Mouse (Mus musculus): Measurements from ENCODE around the gene Slc22a12. TPM values are rescaled to one million over a fixed set of nuclear protein-coding genes. Genes with fewer than 3 reads are reported as not detected.

The Slc22a12 gene
- total and polyA plus RNA-seq, 3 experiments = 0.17 to 1.2 (median 0.94) TPM

- no peak overlapping the region for H3K27ac ChIP-seq (ENCODE audit: insufficient read depth, low read depth)
- dilution Hi-C loops (cut with MboI; ENCODE audit: extremely low pct_ligation_motif_present, extremely low pct_unique_long_range_greater_than_20kb, low sequenced_read_pairs) (no loop called here), in situ Hi-C loops (cut with MboI; ENCODE audit: low pct_ligation_motif_present, low pct_unique_long_range_greater_than_20kb, low sequenced_read_pairs) (no loop called here)
- H3K79me2 ChIP-seq (replicated peaks; ENCODE audit: control insufficient read depth, extremely low read depth, insufficient read depth, poor library complexity, severe bottlenecking) = no peaks in the 10 kb centered on the region
- TF ChIP-seq SIN3A (IDR thresholded peaks at IDR 0.05; ENCODE audit: low read length) (no peak), NRF1 (IDR thresholded peaks at IDR 0.05; ENCODE audit: low read depth, low read length) (no peak), USF2 (conservative IDR thresholded peaks at IDR 0.05; ENCODE audit: low read depth, low read length) (no peak), ZC3H11A (IDR thresholded peaks at IDR 0.05; ENCODE audit: low read depth, low read length) (no peak), CHD2 (IDR thresholded peaks at IDR 0.05; ENCODE audit: low read length) (no peak), ETS1 (conservative IDR thresholded peaks at IDR 0.05; ENCODE audit: low read depth, low read length) (no peak), MAZ (IDR thresholded peaks at IDR 0.05; ENCODE audit: low read depth, low read length) (no peak), GABPA (IDR thresholded peaks at IDR 0.05; ENCODE audit: insufficient replicate concordance, low read depth, low read length) (no peak), ELF1 (IDR thresholded peaks at IDR 0.05; ENCODE audit: low read depth, low read length) (no peak), MAFK (IDR thresholded peaks at IDR 0.05; ENCODE audit: insufficient replicate concordance, low read length) (no peak), USF1 (IDR thresholded peaks at IDR 0.05; ENCODE audit: low read depth, low read length) (no peak), MYC (IDR thresholded peaks at IDR 0.05; ENCODE audit: low read depth, low read length) (no peak), POLR2A (IDR thresholded peaks at IDR 0.05; ENCODE audit: low read depth, low read length) (no peak), MAX (IDR thresholded peaks at IDR 0.05; ENCODE audit: low read length) (no peak), RCOR1 (conservative IDR thresholded peaks at IDR 0.05; ENCODE audit: low read depth, low read length) (no peak), JUN (IDR thresholded peaks at IDR 0.05; ENCODE audit: insufficient read depth, low read depth, low read length) (no peak)
- H3K9ac ChIP-seq (ENCODE audit: insufficient read depth, low read depth) = no peak overlapping the region
- no peaks in the 10 kb centered on the region for H3K36me3 ChIP-seq (replicated peaks in 1 of 2; ENCODE audit: control insufficient read depth in 1 of 2, insufficient read depth in 1 of 2, low read length in 1 of 2)
- H3K4me1 ChIP-seq (ENCODE audit: control insufficient read depth in 1 of 2, insufficient read depth in 2 of 2) = peaks cover 22 to 74% of the 10 kb centered on the region in 2 experiments
- no peaks in the 10 kb centered on the region for H3K27me3 ChIP-seq (replicated peaks)
- no peak overlapping the region for H3K4me3 ChIP-seq (replicated peaks in 1 of 3; ENCODE audit: low read depth in 2 of 3, low read length in 2 of 3, poor library complexity in 1 of 3)
- no peaks in the 10 kb centered on the region for H3K9me3 ChIP-seq (replicated peaks; ENCODE audit: low read length)
- no peak for DNase-seq (ENCODE audit: extremely low read depth)
- no peak overlapping the region for H3K4me2 ChIP-seq (ENCODE audit: insufficient read depth, low read depth, poor library complexity, severe bottlenecking)
These were observed 28.6 kb upstream of the Slc22a12 start for GRCm38 (mm10) chr19:6571476-6571875.

GRCm38 (mm10) chr19:6569561-6569960 is 26.7 kb upstream of the Slc22a12 start:
- Histone ChIP-seq H3K27me3 (replicated peaks) (no peaks in the 10 kb centered on the region), H3K36me3 (replicated peaks in 1 of 2; ENCODE audit: control insufficient read depth in 1 of 2, insufficient read depth in 1 of 2, low read length in 1 of 2) (no peaks in the 10 kb centered on the region)
- dilution Hi-C loops (cut with MboI; ENCODE audit: extremely low pct_ligation_motif_present, extremely low pct_unique_long_range_greater_than_20kb, low sequenced_read_pairs) = no loop called here

More at GRCm38 (mm10) chr19:6569561-6569960, 26.7 kb upstream of the Slc22a12 start:
- in situ Hi-C loops (cut with MboI; ENCODE audit: low pct_ligation_motif_present, low pct_unique_long_range_greater_than_20kb, low sequenced_read_pairs) = no loop called here
- Histone ChIP-seq H3K4me2 (ENCODE audit: insufficient read depth, low read depth, poor library complexity, severe bottlenecking) (peak overlapping the region; percentile 12; the same call in 1 of the 2 replicates), H3K9me3 (replicated peaks; ENCODE audit: low read length) (no peaks in the 10 kb centered on the region), H3K27ac (ENCODE audit: insufficient read depth, low read depth) (no peak overlapping the region), H3K9ac (ENCODE audit: insufficient read depth, low read depth) (no peak overlapping the region), H3K4me3 (replicated peaks in 1 of 3; ENCODE audit: low read depth in 2 of 3, low read length in 2 of 3, poor library complexity in 1 of 3) (no peak overlapping the region), H3K4me1 (ENCODE audit: control insufficient read depth in 1 of 2, insufficient read depth in 2 of 2) (peaks cover 21 to 78% of the 10 kb centered on the region in 2 experiments), H3K79me2 (replicated peaks; ENCODE audit: control insufficient read depth, extremely low read depth, insufficient read depth, poor library complexity, severe bottlenecking) (no peaks in the 10 kb centered on the region)
- TF ChIP-seq RCOR1 (conservative IDR thresholded peaks at IDR 0.05; ENCODE audit: low read depth, low read length) = no peak
- no peak for TF ChIP-seq JUN (IDR thresholded peaks at IDR 0.05; ENCODE audit: insufficient read depth, low read depth, low read length)
- TF ChIP-seq ZC3H11A (IDR thresholded peaks at IDR 0.05; ENCODE audit: low read depth, low read length) = no peak
- TF ChIP-seq ZKSCAN1 (IDR thresholded peaks at IDR 0.05; ENCODE audit: borderline replicate concordance, low read depth, low read length) = no peak
- TF ChIP-seq JUND (conservative IDR thresholded peaks at IDR 0.05; ENCODE audit: low read depth, low read length) = no peak
- no peak for TF ChIP-seq MAZ (IDR thresholded peaks at IDR 0.05; ENCODE audit: low read depth, low read length)
- TF ChIP-seq ZNF384 (IDR thresholded peaks at IDR 0.05; ENCODE audit: low read depth, low read length) = no peak
- TF ChIP-seq CHD2 (IDR thresholded peaks at IDR 0.05; ENCODE audit: low read length) = no peak
- TF ChIP-seq MXI1 (IDR thresholded peaks at IDR 0.05; ENCODE audit: low read depth, low read length) = no peak
- no peak for TF ChIP-seq RAD21 (IDR thresholded peaks at IDR 0.05; ENCODE audit: low read depth, low read length)
- TF ChIP-seq CTCF (conservative IDR thresholded peaks at IDR 0.05 in 1 of 2, IDR thresholded peaks at IDR 0.05 in 1 of 2; ENCODE audit: low read depth in 2 of 2, low read length in 2 of 2) = no peak
- TF ChIP-seq SIN3A (IDR thresholded peaks at IDR 0.05; ENCODE audit: low read length) = no peak
- TF ChIP-seq BHLHE40 (IDR thresholded peaks at IDR 0.05; ENCODE audit: low read depth, low read length) = no peak
- no peak for TF ChIP-seq IRF4 (IDR thresholded peaks at IDR 0.05; ENCODE audit: low read depth, low read length)
- no peak for TF ChIP-seq POLR2AphosphoS2 (IDR thresholded peaks at IDR 0.05; ENCODE audit: low read depth, low read length)
- no peak for DNase-seq (ENCODE audit: extremely low read depth)
